Mouse (Mus musculus) stomach, postnatal 0 days (tissue): ENCODE measurements around the gene Garem2. TPM values are rescaled to one million over a fixed set of nuclear protein-coding genes. Genes with fewer than 3 reads are reported as not detected.
A peak's percentile ranks its signal among the peaks of the same experiment; 100 is the strongest.

Experiments used
- ATAC-seq: fragments of 200-750 bp; cut with Nextera tagmentation; 2 replicates; pipeline ENCODE4 v1.8.0; 2017; ENCODE audit not compliant: low FRiP score, low TSS enrichment
- DNase-seq: peaks from one replicate; pipeline ENCODE4 v3.0.0-alpha.2; 2016; ENCODE audit warnings: low spot score
- H3K27ac ChIP-seq: fragments of 300-500 bp; sonication (generic); replicated peaks from 2 replicates; pipeline ENCODE4 v1.5.1; 2014; ENCODE audit warnings: mild to moderate bottlenecking, control low read depth
- H3K27me3 ChIP-seq: fragments of 300-500 bp; sonication (generic); 2 replicates; pipeline ENCODE4 v1.6.1; 2014; ENCODE audit warnings: low read length; ENCODE audit not compliant: control insufficient read depth, insufficient read depth
- H3K36me3 ChIP-seq: fragments of 300-500 bp; sonication (generic); 2 replicates; pipeline ENCODE4 v1.6.1; 2014; ENCODE audit warnings: low read length, mixed read lengths; ENCODE audit not compliant: control insufficient read depth, insufficient read depth
- H3K4me1 ChIP-seq: fragments of 300-500 bp; sonication (generic); replicated peaks from 2 replicates; pipeline ENCODE4 v1.6.1; 2014; ENCODE audit warnings: antibody characterized with exemption; ENCODE audit not compliant: control insufficient read depth, insufficient read depth
- H3K4me2 ChIP-seq: fragments of 300-500 bp; sonication (generic); replicated peaks from 2 replicates; pipeline ENCODE4 v1.6.1; 2014; ENCODE audit warnings: low read depth, mild to moderate bottlenecking, control low read depth, moderate library complexity
- H3K4me3 ChIP-seq: fragments of 300-500 bp; sonication (generic); 2 replicates; pipeline ENCODE4 v1.5.1; 2014; ENCODE audit warnings: low read depth, low read length, control low read depth
- H3K9ac ChIP-seq: fragments of 300-500 bp; sonication (generic); 2 replicates; pipeline ENCODE4 v1.6.1; 2014; ENCODE audit warnings: mild to moderate bottlenecking, low read length, control low read depth, mixed read lengths
- H3K9me3 ChIP-seq: fragments of 300-500 bp; sonication (generic); 2 replicates; pipeline ENCODE4 v1.6.1; 2016; ENCODE audit warnings: low read length; ENCODE audit not compliant: control insufficient read depth
- CTCF ChIP-seq: IDR thresholded peaks from 2 replicates; pipeline ENCODE4 v1.5.1; 2016; ENCODE audit warnings: antibody characterized with exemption, low read depth, mild to moderate bottlenecking, moderate library complexity
- EP300 ChIP-seq: optimal IDR thresholded peaks from 2 replicates; pipeline ENCODE3; 2016; ENCODE audit warnings: antibody characterized with exemption
- WGBS: fragments of 180-500 bp; shearing (Covaris S2); extraction: QIAGEN DNeasy Blood & Tissue Kit; methylation state at CpG from one replicate; pipeline ENCODE4 v1.1.7; 2014; 5-methylcytosine and 5-hydroxymethylcytosine counted together
- polyA plus RNA-seq: library from polyadenylated mRNA; unstranded; fragments of >200 nt; fragmentation: Nextera tagmentation; extraction: Ambion mirVana; gene quantifications from 2 replicates; pipeline ENCODE4 v1.2.1, GENCODE M21; 2015

Gene Garem2
- polyA plus RNA-seq, 1 experiment from 2014 or later, result 0.12 TPM

DNA sequence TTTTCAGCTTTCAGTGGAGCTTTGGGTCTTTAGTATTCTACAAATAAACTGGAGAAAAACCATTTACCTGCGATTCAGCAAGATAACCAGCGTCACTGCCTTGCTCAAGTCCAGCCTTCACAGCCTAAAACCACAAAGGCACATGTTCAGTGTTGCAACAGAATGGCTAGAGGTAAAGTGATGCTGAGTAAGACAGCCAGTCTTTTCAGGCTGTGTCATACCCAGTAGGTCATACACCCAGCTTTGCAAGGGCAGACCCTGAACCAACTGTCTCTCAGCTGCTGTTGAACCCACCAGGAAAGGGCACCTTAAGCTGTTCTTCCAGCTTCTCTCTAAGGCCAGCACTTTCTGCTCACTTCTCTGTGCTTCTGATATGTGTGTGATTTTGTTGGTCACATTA, 27.2 kb downstream of the Garem2 start:
- no peak for TF ChIP-seq EP300
- TF ChIP-seq CTCF, result no peak
- no peak overlapping the region for H3K9ac ChIP-seq
- ATAC-seq (no peak), DNase-seq (no peak)
- no peak overlapping the region for H3K27ac ChIP-seq
- peaks cover 27% of the 10 kb centered on the region for H3K36me3 ChIP-seq
- no peak overlapping the region for H3K4me3 ChIP-seq
- H3K4me2 ChIP-seq, result no peak overlapping the region
- H3K9me3 ChIP-seq, result no peaks in the 10 kb centered on the region
- no peaks in the 10 kb centered on the region for H3K4me1 ChIP-seq
- 77% methylated on average over 2 of the region's 2 CpGs for WGBS
- no peaks in the 10 kb centered on the region for H3K27me3 ChIP-seq

DNA sequence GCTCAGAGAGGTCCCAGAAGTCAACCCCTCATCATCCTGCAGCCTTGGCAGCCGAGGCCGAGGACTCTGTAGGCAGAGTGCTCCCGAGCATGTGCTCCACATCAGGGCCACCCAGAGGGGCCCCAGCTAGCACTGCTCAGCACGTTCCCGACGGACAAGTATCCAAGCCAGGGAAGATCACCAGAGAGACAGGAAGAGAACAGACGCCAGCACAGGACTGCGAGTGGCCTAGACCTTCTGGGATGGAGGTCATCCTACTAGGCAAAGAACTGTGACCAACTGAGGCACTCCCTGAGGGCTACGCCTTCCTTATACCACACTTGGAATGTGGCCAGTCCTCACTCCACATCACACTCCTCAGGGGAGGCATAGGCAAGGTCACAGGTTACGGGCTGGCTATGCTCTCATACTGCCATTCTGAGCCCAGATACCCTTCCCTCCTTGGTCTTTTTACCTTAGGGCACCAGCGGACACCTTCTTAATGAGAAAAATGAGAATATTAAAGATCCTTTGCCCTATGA, 30.8 kb downstream of the Garem2 start:
- no peak for DNase-seq
- peaks cover 16% of the 10 kb centered on the region; the same call in 1 of the 2 replicates for H3K36me3 ChIP-seq

DNA sequence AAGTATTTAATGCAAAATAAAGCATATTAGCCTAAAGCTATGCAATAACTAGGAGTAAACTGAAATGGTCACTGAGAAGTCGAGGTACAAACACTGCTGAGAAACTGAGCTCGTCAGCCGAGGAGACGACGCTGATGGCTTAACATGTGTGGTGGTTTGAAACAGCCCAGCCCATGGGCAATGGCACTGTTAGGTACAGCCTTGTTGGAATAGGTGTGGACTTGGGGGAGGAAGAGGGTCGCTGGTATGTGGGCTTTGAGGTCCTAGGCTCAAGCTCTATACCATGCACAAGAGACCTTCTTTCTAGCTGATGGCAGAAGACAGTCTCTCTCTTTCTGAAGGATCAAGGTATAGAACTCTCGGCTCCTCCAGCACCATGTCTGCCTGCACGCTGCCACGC, 32.3 kb downstream of the Garem2 start:
- Histone ChIP-seq H3K27ac (no peak overlapping the region), H3K9me3 (no peaks in the 10 kb centered on the region), H3K4me1 (no peaks in the 10 kb centered on the region), H3K36me3 (peaks cover 13% of the 10 kb centered on the region; the same call in 1 of the 2 replicates), H3K4me3 (no peak overlapping the region), H3K27me3 (no peaks in the 10 kb centered on the region), H3K4me2 (no peak overlapping the region), H3K9ac (no peak overlapping the region)
- DNase-seq, result no peak
- TF ChIP-seq EP300 (no peak), CTCF (no peak)
- no peak for ATAC-seq
- 90% methylated on average over 9 of the region's 9 CpGs for WGBS

More for the DNA sequence above, 30.8 kb downstream of the Garem2 start:
- no peaks in the 10 kb centered on the region for H3K9me3 ChIP-seq
- no peak overlapping the region for H3K9ac ChIP-seq
- H3K27ac ChIP-seq, result no peak overlapping the region
- H3K4me2 ChIP-seq, result no peak overlapping the region
- no peaks in the 10 kb centered on the region for H3K27me3 ChIP-seq
- TF ChIP-seq EP300, result no peak
- TF ChIP-seq CTCF, result no peak
- H3K4me1 ChIP-seq, result no peaks in the 10 kb centered on the region
- no peak overlapping the region for H3K4me3 ChIP-seq
- WGBS, result 92% methylated on average over 11 of the region's 11 CpGs
- no peak for ATAC-seq

DNA sequence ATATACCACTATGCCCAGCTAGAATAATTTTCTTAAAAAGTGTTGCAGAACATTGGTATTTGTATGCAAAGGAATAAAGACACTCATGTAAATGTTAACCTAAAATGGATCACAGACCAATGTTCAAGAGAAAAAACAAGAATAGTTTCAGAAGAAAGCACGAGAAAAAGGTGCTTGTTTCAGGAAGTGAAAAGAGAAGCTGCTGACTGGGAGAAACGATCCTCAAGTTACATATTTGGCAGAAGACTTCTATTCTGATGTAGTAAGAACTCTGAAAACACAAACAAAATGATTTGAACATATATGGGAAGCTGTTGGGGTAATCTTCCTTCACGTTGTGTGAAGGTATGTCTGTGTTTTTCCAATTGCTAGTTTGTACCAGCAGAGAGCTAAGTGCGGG, 33.2 kb downstream of the Garem2 start:
- ATAC-seq (no peak), DNase-seq (no peak)
- H3K4me3 ChIP-seq, result no peak overlapping the region
- 84% methylated on average over 4 of the region's 4 CpGs for WGBS
- peaks cover 12% of the 10 kb centered on the region; the same call in 1 of the 2 replicates for H3K36me3 ChIP-seq
- no peak overlapping the region for H3K4me2 ChIP-seq
- H3K4me1 ChIP-seq, result no peaks in the 10 kb centered on the region
- TF ChIP-seq EP300, result no peak
- TF ChIP-seq CTCF, result no peak
- H3K9me3 ChIP-seq, result no peaks in the 10 kb centered on the region
- no peak overlapping the region for H3K9ac ChIP-seq
- no peak overlapping the region for H3K27ac ChIP-seq
- H3K27me3 ChIP-seq, result no peaks in the 10 kb centered on the region

DNA sequence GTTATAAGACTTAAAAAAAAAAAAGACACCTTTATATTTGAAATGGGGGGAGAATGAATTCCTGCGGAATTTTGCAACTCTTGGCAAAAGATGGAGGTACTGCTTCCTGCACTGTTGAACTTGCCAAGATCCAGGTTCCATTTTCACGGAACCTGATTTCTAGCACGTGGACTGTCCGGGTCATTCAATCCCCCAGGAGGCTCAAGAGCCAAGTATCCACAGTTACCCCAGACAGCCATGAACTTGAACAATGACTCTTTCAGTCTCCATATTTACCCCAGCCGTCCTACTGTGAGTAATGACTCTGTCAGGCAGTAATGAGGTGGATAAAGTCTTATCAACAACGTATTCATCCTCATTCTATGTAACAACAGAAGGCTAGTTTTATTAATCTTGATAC, 41.6 kb downstream of the Garem2 start:
- no peak overlapping the region for H3K4me3 ChIP-seq
- peaks cover 19% of the 10 kb centered on the region; the same call in 1 of the 2 replicates for H3K36me3 ChIP-seq
- no peak overlapping the region for H3K4me2 ChIP-seq
- no peak for DNase-seq
- TF ChIP-seq EP300 (no peak), CTCF (no peak)
- no peaks in the 10 kb centered on the region for H3K4me1 ChIP-seq
- no peak overlapping the region for H3K27ac ChIP-seq
- ATAC-seq, result no peak
- 77% methylated on average over 6 of the region's 6 CpGs for WGBS
- H3K9ac ChIP-seq, result no peak overlapping the region
- H3K9me3 ChIP-seq, result no peaks in the 10 kb centered on the region
- no peaks in the 10 kb centered on the region for H3K27me3 ChIP-seq

DNA sequence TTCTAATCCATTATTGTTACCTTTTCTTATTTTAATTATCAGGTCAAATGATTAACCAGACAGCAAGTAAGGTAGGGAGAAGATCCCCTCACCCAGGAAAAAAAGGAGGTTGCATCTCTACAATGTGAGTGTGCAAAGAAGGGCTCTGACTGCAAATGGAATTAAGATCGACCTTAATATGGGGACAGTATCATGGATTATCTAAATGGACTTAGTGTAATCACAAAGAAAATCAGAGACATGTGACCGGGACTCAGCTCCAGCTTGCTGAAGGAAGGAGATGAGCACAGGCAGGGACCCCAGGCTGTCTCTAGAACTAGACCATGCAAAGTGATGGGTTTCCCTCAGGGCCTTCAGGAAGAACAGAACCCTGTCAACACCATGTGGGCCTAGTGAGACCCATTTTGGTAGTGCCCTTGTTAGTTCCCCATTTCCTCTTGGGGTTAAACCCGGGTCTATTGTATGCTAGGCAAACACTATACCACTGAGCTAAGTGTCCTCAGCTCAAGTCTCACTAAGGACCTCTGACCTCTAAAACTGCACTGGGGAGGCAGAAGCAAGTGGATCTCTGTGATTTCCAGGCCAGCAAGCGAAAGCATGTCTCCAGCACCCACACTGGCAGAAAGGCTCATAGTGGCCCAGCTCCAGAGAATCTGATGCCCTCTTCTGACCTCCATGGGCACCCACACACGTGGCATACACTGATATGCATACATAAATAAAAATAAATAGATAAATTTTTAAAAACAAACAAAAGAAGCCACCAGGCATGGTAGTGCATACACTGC, 43.4 kb downstream of the Garem2 start:
- 0 out of 2 replicates have a peak, but pooled peaks have one; percentile 16 for ATAC-seq
- WGBS, result 82% methylated on average over 5 of the region's 5 CpGs
- no peak overlapping the region for H3K4me2 ChIP-seq
- H3K4me1 ChIP-seq, result no peaks in the 10 kb centered on the region
- no peaks in the 10 kb centered on the region for H3K27me3 ChIP-seq
- H3K9ac ChIP-seq, result no peak overlapping the region
- no peak overlapping the region for H3K4me3 ChIP-seq
- no peak for TF ChIP-seq CTCF
- no peak for TF ChIP-seq EP300
- no peak overlapping the region for H3K27ac ChIP-seq
- no peak for DNase-seq
- peaks cover 18% of the 10 kb centered on the region; the same call in 1 of the 2 replicates for H3K36me3 ChIP-seq
- H3K9me3 ChIP-seq, result no peaks in the 10 kb centered on the region
